Mouse (Mus musculus): ENCODE results near the gene Fam178b. TPM values are rescaled to one million over a fixed set of nuclear protein-coding genes. Genes with fewer than 3 reads are reported as not detected.

Gene Fam178b
- polyA plus RNA-seq, 1 experiment from 2014 or later, result not detected

DNA sequence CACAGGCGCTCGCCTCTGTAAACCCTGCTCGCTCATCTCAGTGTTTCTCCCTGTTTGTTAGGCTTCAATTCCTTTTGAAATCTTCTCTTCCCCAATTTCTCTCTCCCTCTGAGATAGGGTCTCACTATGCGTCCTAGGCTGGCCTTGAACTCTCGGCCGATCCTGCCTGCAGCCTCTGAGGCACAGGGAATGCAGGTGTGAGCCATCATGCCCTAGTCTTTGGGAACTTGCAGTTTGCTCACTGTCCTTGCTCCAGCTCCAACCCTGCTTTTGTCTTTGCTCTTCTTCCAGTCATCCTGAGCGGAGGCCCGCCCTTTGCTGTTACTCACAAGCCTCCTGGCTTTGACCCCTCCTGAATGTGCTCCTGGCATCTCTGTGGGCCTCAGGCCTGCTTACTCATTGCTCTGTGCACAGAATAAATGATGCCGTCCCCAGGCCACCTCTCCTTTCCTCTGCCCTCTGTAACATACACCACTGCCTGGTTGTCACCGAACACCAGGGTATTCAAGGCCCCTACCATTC lies 69.5 kb downstream of the Fam178b start:
- H3K4me3 ChIP-seq, result no peak overlapping the region
- H3K27ac ChIP-seq (replicated peaks), result no peak overlapping the region
- no peaks in the 10 kb centered on the region for H3K27me3 ChIP-seq
- WGBS, result 90% methylated on average over 10 of the region's 10 CpGs
- no peak overlapping the region for H3K9ac ChIP-seq (replicated peaks)
- H3K4me1 ChIP-seq, result peaks cover 3% of the 10 kb centered on the region; the same call in 1 of the 2 replicates
- H3K9me3 ChIP-seq, result no peaks in the 10 kb centered on the region
- H3K36me3 ChIP-seq, result no peaks in the 10 kb centered on the region
- no peak for ATAC-seq (ENCODE audit: low FRiP score, low read depth)
- no peak overlapping the region for H3K4me2 ChIP-seq (replicated peaks)

DNA sequence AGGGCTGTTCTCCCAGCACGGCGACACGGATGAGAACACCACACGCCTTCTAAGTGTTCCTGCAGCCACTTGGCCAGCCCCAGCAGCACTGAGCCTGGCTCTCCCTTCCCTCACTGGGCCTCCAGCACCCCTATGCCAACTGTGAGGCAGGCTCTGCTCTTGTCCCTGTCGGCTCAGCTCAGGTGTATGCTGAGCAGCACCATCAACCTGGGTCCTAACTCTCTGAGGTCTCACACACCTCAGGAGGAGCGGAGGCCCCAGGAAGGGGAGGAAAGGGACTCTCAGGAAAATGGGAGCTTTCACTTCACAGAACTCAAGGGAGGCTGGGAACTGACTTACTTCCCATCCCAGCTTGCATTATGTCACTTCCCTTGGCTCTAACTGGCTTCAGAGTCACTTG lies 70.6 kb downstream of the Fam178b start:
- no peak overlapping the region for H3K9ac ChIP-seq (replicated peaks)
- no peaks in the 10 kb centered on the region for H3K27me3 ChIP-seq
- no peak overlapping the region for H3K4me3 ChIP-seq
- H3K4me2 ChIP-seq (replicated peaks), result no peak overlapping the region
- peaks cover 3% of the 10 kb centered on the region; the same call in 1 of the 2 replicates for H3K4me1 ChIP-seq
- 80% methylated on average over 6 of the region's 6 CpGs for WGBS
- H3K36me3 ChIP-seq, result no peaks in the 10 kb centered on the region
- no peak for ATAC-seq (ENCODE audit: low FRiP score, low read depth)
- H3K27ac ChIP-seq (replicated peaks), result no peak overlapping the region
- H3K9me3 ChIP-seq, result no peaks in the 10 kb centered on the region

DNA sequence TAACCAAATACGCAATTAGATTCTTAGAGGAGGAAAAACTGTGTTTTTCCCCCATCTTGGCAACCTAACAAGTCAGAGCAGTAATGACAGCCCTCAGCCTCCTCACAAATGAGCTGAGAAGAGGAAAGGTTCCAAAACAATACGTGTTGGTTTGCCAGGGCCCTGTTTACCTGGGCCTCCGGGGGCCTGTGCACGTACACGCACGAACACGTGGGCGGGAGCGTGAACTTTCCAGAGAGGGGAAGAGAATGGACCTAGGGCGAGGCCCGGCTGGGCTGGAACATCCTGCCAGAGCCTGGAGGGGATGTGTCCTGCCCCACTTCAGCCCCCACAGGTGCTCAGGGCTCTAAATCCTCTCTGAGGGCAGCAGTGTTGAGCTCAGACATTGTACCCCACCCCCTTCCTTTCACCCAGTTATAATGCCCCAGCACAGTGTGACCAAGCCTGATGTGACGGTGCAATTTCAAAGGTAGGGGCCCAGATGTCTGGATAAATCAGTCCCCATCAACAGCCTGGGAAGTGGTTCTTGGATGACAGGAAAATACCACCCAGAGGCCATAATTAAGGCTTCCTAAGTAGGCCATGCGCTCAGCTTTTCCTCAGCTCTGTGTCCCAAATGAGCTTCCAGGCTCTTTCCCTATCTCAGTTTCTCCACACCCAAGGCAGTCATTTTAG lies 71.4 kb downstream of the Fam178b start:
- 72% methylated on average over 13 of the region's 13 CpGs for WGBS
- ATAC-seq (ENCODE audit: low FRiP score, low read depth), result no peak
- Histone ChIP-seq H3K36me3 (no peaks in the 10 kb centered on the region), H3K9me3 (no peaks in the 10 kb centered on the region), H3K4me3 (no peak overlapping the region), H3K9ac (replicated peaks) (no peak overlapping the region), H3K27ac (replicated peaks) (no peak overlapping the region), H3K4me2 (replicated peaks) (no peak overlapping the region), H3K27me3 (no peaks in the 10 kb centered on the region), H3K4me1 (peaks cover 3% of the 10 kb centered on the region; the same call in 1 of the 2 replicates)

DNA sequence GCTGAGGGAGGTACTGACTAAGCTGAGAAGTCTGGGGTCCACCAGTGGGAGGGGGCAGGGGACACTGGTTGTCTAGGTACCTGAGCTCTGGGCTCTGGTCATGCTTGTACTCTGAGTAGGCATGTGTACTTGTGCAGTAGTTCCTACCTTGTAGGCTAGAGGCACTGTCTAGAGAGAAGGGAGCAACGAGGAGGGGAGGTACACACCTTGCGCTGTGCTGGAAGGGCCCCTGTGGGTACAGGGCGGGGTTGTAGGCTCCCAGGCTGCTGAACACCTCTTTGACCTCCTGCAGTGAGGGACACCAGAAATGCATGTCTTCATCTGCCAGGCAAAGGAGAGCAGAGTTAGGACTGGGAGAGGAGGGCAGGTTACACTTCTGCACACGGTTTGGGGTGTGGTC lies 74.8 kb downstream of the Fam178b start:
- Histone ChIP-seq H3K36me3 (no peaks in the 10 kb centered on the region), H3K4me3 (no peak overlapping the region), H3K27me3 (no peaks in the 10 kb centered on the region), H3K27ac (replicated peaks) (no peak overlapping the region), H3K9ac (replicated peaks) (no peak overlapping the region), H3K4me2 (replicated peaks) (no peak overlapping the region), H3K4me1 (peaks cover 3% of the 10 kb centered on the region; the same call in 1 of the 2 replicates), H3K9me3 (no peaks in the 10 kb centered on the region)
- WGBS, result 78% methylated on average over 4 of the region's 4 CpGs
- ATAC-seq (ENCODE audit: low FRiP score, low read depth), result no peak

DNA sequence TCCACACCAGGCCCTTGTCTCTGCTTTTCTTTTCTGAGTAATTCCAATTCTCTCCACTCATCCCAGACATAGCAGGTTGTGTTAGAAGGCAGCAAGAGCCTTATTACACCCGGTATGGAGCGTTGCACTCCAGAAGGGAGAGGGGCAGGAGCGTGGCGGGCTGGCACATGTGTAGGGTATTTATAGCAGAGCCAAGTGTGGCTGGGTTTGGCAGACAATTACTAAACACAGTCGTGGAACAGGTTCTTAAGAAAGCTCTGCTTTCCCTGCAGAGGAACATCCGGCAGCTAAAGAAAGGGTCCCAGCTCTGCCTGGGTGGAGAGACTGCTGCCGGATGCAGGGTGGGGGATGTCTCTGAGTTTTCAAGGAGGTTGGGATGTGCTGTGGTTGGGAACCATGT lies 76.0 kb downstream of the Fam178b start:
- no peaks in the 10 kb centered on the region for H3K9me3 ChIP-seq
- no peak overlapping the region for H3K4me2 ChIP-seq (replicated peaks)
- no peak overlapping the region for H3K27ac ChIP-seq (replicated peaks)
- no peak for ATAC-seq (ENCODE audit: low FRiP score, low read depth)
- no peak overlapping the region for H3K9ac ChIP-seq (replicated peaks)
- no peaks in the 10 kb centered on the region for H3K36me3 ChIP-seq
- peaks cover 3% of the 10 kb centered on the region; the same call in 1 of the 2 replicates for H3K4me1 ChIP-seq
- no peaks in the 10 kb centered on the region for H3K27me3 ChIP-seq
- 74% methylated on average over 7 of the region's 7 CpGs for WGBS
- H3K4me3 ChIP-seq, result no peak overlapping the region

DNA sequence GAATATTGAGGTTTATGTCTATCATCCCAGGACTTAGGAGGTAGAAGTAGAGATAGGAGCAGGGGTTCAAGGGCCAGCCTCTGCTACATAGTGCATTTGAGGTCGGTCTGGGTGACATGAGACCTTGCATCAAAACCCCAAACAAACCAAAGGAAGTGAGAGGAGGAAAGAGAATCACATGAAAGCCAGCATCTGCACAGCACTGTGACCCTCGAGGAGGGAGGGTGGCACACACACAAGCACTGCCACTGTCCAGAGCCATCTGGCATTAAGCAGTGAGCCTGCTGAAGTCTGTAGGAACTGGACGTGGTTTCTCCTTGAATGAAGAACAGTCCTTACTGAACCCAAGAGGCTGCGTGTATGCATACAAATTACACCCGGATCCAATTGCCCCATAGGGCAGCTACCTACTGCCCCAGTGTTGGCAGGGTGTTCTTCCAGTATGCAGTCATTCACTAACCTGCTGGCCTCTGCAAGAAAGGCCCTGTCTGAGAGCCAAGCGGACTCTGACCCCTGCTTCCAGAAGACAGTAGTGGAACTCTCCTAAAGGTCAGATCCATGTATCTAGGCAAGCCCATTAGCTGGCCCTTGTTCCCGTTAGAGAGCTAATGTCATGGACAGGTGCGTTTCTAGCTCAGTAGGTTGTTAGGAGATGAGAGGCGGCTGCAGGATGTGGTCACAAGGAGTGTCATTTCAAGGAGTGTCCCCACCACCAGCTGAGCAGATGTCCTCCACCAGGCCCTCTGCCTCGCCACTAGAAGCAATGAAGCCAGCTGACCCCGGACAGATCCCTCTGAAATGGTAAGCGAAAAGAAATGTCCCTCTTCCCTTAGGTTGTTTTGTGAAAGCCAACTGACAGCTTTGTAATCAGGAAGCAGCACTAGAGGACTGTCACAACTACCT lies 78.5 kb downstream of the Fam178b start:
- Histone ChIP-seq H3K9me3 (no peaks in the 10 kb centered on the region), H3K4me2 (replicated peaks) (no peak overlapping the region), H3K4me1 (no peaks in the 10 kb centered on the region), H3K27me3 (no peaks in the 10 kb centered on the region), H3K36me3 (no peaks in the 10 kb centered on the region), H3K9ac (replicated peaks) (no peak overlapping the region), H3K27ac (replicated peaks) (no peak overlapping the region), H3K4me3 (no peak overlapping the region)
- WGBS, result 84% methylated on average over 12 of the region's 12 CpGs
- no peak for ATAC-seq (ENCODE audit: low FRiP score, low read depth)

DNA sequence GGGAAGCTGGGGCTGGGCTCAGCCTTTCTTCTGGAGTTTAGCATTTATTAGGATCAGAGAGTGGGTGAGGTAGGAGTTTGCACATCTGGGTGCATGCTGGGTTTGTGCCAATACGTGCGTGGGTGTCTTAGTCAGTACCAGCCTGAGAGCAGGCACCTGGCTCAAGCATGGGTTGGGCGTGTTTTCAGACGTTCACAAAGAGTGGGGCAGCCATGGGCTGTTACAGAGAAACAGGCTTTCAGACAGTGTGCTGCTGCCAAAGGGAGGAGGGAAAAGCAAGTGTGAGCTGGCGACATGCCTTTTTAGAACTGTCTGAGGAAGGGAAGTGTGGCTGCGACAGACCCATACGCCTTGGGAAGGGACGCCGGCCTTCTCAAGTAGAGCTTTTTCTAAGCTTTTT lies 79.6 kb downstream of the Fam178b start:
- H3K27ac ChIP-seq (replicated peaks), result no peak overlapping the region
- no peak overlapping the region for H3K4me3 ChIP-seq
- no peaks in the 10 kb centered on the region for H3K9me3 ChIP-seq
- 81% methylated on average over 9 of the region's 9 CpGs for whole genome bisulfite sequencing
- no peaks in the 10 kb centered on the region for H3K27me3 ChIP-seq
- no peak for ATAC-seq (ENCODE audit: low FRiP score, low read depth)
- no peak overlapping the region for H3K4me2 ChIP-seq (replicated peaks)
- no peaks in the 10 kb centered on the region for H3K36me3 ChIP-seq
- H3K4me1 ChIP-seq, result no peaks in the 10 kb centered on the region
- no peak overlapping the region for H3K9ac ChIP-seq (replicated peaks)

DNA sequence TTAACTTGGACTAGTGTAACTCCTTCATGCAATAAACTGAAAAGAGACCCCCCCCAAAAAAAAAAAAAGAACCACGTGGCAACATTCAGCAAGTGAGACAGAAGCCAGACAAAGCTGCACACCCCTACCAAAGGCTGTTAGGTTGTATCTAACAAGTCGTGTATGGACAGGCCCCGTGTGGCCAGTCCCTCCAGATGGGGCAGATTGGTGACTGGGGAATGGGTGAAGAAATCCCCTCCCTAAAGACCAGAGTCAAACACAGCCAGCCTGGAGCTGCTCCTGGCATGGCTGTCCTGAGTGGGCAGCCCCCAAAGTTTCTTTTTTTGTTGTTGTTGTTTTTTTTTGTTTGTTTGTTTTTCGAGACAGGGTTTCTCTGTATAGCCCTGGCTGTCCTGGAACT lies 80.7 kb downstream of the Fam178b start:
- no peak overlapping the region for H3K4me2 ChIP-seq (replicated peaks)

DNA sequence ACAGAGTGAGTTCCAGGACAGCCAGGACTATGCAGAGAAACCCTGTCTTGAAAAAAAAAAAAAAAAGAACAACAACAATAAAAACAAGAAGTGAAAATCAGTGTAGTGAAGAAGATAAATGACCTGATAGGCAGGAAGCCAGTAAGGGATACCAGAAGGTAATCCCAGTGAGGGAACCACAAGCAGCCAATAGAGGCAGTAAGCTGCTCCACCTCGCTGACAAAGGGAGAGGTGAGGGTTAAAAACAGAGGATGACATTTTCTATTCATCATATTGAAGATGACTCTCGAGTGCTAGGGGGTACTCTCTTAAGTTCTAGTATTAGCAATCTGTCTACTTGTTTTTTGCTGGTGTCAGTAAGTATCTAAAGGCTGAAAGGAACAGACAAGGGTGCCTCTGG lies 84.6 kb downstream of the Fam178b start:
- 88% methylated on average over 2 of the region's 2 CpGs for WGBS
- no peak overlapping the region for H3K9ac ChIP-seq (replicated peaks)
- no peak overlapping the region for H3K27ac ChIP-seq (replicated peaks)
- H3K4me3 ChIP-seq, result no peak overlapping the region
- ATAC-seq (ENCODE audit: low FRiP score, low read depth), result no peak
- peaks cover 12% of the 10 kb centered on the region; the same call in 1 of the 2 replicates for H3K4me1 ChIP-seq
- no peaks in the 10 kb centered on the region for H3K27me3 ChIP-seq
- H3K36me3 ChIP-seq, result no peaks in the 10 kb centered on the region
- no peak overlapping the region for H3K4me2 ChIP-seq (replicated peaks)
- H3K9me3 ChIP-seq, result no peaks in the 10 kb centered on the region

More for the DNA sequence above, 80.7 kb downstream of the Fam178b start:
- no peaks in the 10 kb centered on the region for H3K27me3 ChIP-seq
- H3K9ac ChIP-seq (replicated peaks), result no peak overlapping the region
- no peak for ATAC-seq (ENCODE audit: low FRiP score, low read depth)
- H3K36me3 ChIP-seq, result no peaks in the 10 kb centered on the region
- H3K27ac ChIP-seq (replicated peaks), result no peak overlapping the region
- no peak overlapping the region for H3K4me3 ChIP-seq
- H3K4me1 ChIP-seq, result no peaks in the 10 kb centered on the region
- 70% methylated on average over 4 of the region's 4 CpGs for WGBS
- no peaks in the 10 kb centered on the region for H3K9me3 ChIP-seq

DNA sequence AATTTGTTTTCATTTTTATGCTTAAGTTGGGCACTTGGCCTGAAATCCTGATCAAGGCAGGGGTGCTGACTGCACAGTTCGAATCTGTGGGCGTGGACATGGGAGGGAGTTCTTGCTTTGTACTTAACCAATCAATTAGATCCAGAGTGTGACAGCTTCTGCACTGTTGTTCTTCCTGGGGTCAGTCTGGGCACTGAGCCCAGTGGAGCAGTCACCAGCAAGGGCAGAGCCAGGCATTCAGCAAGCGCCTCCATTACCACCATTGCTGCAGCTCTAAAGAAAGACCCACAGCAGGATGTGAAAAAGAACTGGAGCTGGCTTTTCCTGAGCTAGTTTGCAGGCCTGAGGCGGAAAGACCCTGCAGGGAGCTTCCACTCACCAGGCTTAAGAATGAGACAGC lies 86.9 kb downstream of the Fam178b start:
- 14% methylated on average over 4 of the region's 4 CpGs for WGBS
- peak; percentile 65; the same call in 1 of the 2 replicates for ATAC-seq (ENCODE audit: low FRiP score, low read depth)
- H3K4me2 ChIP-seq (replicated peaks), result no peak overlapping the region
- no peaks in the 10 kb centered on the region for H3K9me3 ChIP-seq
- H3K4me1 ChIP-seq, result peaks cover 15% of the 10 kb centered on the region; the same call in 1 of the 2 replicates
- no peaks in the 10 kb centered on the region for H3K36me3 ChIP-seq
- peak overlapping the region; percentile 46 for H3K27ac ChIP-seq (replicated peaks)
- H3K4me3 ChIP-seq, result no peak overlapping the region
- H3K27me3 ChIP-seq, result no peaks in the 10 kb centered on the region
- H3K9ac ChIP-seq (replicated peaks), result no peak overlapping the region

DNA sequence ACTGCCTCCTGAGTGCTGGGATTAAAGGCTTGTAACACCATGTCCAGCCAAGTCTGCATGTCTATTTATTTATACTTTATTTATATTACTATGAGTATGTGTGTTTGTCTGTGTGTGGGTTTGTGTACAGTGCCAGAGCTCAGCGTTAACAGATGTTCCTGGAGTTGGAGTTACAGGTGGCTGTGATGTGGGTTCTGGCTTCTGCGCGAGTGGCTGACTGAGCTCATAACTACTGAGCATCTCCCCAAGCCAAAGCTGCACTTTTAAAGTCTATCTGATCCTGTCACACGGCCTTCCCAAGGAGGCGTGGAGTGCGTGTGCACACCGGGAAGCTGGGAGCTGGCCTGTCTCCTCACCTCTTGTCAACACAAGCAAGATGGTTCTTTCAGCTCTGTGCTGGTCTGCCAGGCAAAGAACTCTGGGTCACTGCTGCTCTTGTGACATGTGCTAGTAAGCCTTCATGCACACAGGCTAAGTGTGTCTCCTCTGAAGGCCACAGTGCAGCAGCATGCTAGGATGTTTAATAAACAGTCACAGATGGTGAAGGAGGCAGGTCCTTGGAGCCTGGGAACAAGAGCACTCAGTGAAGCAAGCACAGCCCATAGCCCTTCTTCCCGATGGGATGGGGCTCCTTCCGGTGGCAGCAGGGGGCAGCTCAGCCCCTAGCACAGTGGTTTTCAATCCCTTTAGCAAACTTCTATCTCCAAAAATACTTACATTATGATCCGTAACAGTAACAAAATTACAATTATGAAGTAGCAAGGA lies 87.6 kb downstream of the Fam178b start:
- Histone ChIP-seq H3K4me2 (replicated peaks) (no peak overlapping the region), H3K9ac (replicated peaks) (no peak overlapping the region), H3K27ac (replicated peaks) (peak overlapping the region; percentile 46; the same call in 1 of the 2 replicates), H3K9me3 (no peaks in the 10 kb centered on the region), H3K4me1 (peaks cover 15% of the 10 kb centered on the region; the same call in 1 of the 2 replicates), H3K27me3 (no peaks in the 10 kb centered on the region), H3K4me3 (no peak overlapping the region), H3K36me3 (no peaks in the 10 kb centered on the region)
- WGBS, result 63% methylated on average over 10 of the region's 10 CpGs
- no peak for ATAC-seq (ENCODE audit: low FRiP score, low read depth)
